Mouse (Mus musculus) limb, embryonic 10.5 days (tissue): ENCODE data around the gene Neurog1. TPM values are rescaled to one million over a fixed set of nuclear protein-coding genes. Genes with fewer than 3 reads are reported as not detected.
A peak's percentile ranks its signal among the peaks of the same experiment; 100 is the strongest.

Source experiments
- DNase-seq: peaks from one replicate; pipeline ENCODE4 v3.0.0-alpha.2; 2017; ENCODE audit warnings: low spot score
- H3K27ac ChIP-seq: fragments of 300-500 bp; sonication (generic); 2 replicates; pipeline ENCODE4 v1.5.1; 2016; ENCODE audit warnings: mild to moderate bottlenecking
- H3K27me3 ChIP-seq: fragments of 300-500 bp; sonication (generic); 2 replicates; pipeline ENCODE4 v1.6.1; 2016; ENCODE audit warnings: low read depth, mild to moderate bottlenecking; ENCODE audit not compliant: poor library complexity, severe bottlenecking
- H3K36me3 ChIP-seq: fragments of 300-500 bp; sonication (generic); 2 replicates; pipeline ENCODE4 v1.6.1; 2016; ENCODE audit warnings: mild to moderate bottlenecking, moderate library complexity
- H3K4me1 ChIP-seq: fragments of 300-500 bp; sonication (generic); 2 replicates; pipeline ENCODE4 v1.6.1; 2016
- H3K4me3 ChIP-seq: fragments of 300-500 bp; sonication (generic); 2 replicates; pipeline ENCODE4 v1.5.1; 2016; ENCODE audit warnings: mild to moderate bottlenecking, moderate library complexity
- H3K9me3 ChIP-seq: fragments of 300-500 bp; sonication (generic); replicated peaks from 2 replicates; pipeline ENCODE4 v1.6.1; 2016; ENCODE audit warnings: mild to moderate bottlenecking
- WGBS: fragments of 180-500 bp; shearing (Covaris S2); methylation state at CpG from one replicate; pipeline ENCODE4 v1.1.7; 2016; 5-methylcytosine and 5-hydroxymethylcytosine counted together
- polyA plus RNA-seq: library from polyadenylated mRNA; unstranded; fragments of >200 nt; fragmentation: Nextera tagmentation; extraction: Ambion mirVana; gene quantifications from 2 replicates; pipeline ENCODE4 v1.2.1, GENCODE M21; 2016

Gene Neurog1
- polyA plus RNA-seq, 1 experiment from 2014 or later = not detected

DNA sequence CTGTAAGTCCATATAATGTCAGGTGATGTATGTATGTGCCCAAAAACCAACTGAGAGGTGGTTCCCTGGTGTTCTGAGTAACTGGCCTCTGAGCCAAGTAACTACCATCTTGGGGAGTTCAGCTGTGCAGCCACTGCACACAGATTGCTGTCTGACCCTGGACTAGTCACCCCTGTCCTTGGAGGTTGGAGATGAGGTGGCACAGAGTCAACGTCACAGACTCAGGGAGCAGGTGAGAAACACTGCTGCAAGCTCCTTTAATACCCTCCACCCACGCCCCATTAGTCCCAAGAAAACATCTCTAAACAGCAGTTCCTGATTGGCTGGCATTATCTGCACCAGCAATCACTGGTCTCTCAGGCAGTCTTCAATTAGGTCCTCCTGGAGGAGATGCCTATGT lies 23.2 kb upstream of the Neurog1 start:
- H3K27me3 ChIP-seq = no peaks in the 10 kb centered on the region
- H3K4me1 ChIP-seq = no peaks in the 10 kb centered on the region
- no peaks in the 10 kb centered on the region for H3K36me3 ChIP-seq
- no peak overlapping the region for H3K4me3 ChIP-seq
- no peak for DNase-seq
- 0 out of 2 replicates have a peak, but pooled peaks cover 2% of the 10 kb centered on the region for H3K9me3 ChIP-seq
- WGBS = 64% methylated on average over 2 of the region's 2 CpGs
- no peak overlapping the region for H3K27ac ChIP-seq

GRCm38 (mm10) chr13:56270124-56270523 lies 18.2 kb upstream of the Neurog1 start:
- H3K4me1 ChIP-seq = no peaks in the 10 kb centered on the region
- H3K9me3 ChIP-seq = 0 out of 2 replicates have a peak, but pooled peaks cover 2% of the 10 kb centered on the region
- WGBS = 79% methylated on average over 13 of the region's 13 CpGs
- no peaks in the 10 kb centered on the region for H3K36me3 ChIP-seq
- DNase-seq = no peak
- peaks cover 17% of the 10 kb centered on the region; the same call in 1 of the 2 replicates for H3K27me3 ChIP-seq
- no peak overlapping the region for H3K27ac ChIP-seq
- H3K4me3 ChIP-seq = no peak overlapping the region

- Histone ChIP-seq H3K9me3 (0 out of 2 replicates have a peak, but pooled peaks cover 2% of the 10 kb centered on the region), H3K4me1 (no peaks in the 10 kb centered on the region), H3K4me3 (no peak overlapping the region), H3K27ac (no peak overlapping the region), H3K27me3 (peaks cover 42% of the 10 kb centered on the region), H3K36me3 (no peaks in the 10 kb centered on the region)
- no peak for DNase-seq
- WGBS = 82% methylated on average over 4 of the region's 4 CpGs
These were observed 15.4 kb upstream of the Neurog1 start for GRCm38 (mm10) chr13:56267396-56267795.

GRCm38 (mm10) chr13:56266435-56266834 lies 14.5 kb upstream of the Neurog1 start:
- Histone ChIP-seq H3K27me3 (peaks cover 52% of the 10 kb centered on the region), H3K4me3 (no peak overlapping the region), H3K27ac (no peak overlapping the region), H3K9me3 (0 out of 2 replicates have a peak, but pooled peaks cover under 1% of the 10 kb centered on the region), H3K4me1 (no peaks in the 10 kb centered on the region), H3K36me3 (no peaks in the 10 kb centered on the region)
- no peak for DNase-seq
- WGBS = 44% methylated on average over 8 of the region's 8 CpGs

DNA sequence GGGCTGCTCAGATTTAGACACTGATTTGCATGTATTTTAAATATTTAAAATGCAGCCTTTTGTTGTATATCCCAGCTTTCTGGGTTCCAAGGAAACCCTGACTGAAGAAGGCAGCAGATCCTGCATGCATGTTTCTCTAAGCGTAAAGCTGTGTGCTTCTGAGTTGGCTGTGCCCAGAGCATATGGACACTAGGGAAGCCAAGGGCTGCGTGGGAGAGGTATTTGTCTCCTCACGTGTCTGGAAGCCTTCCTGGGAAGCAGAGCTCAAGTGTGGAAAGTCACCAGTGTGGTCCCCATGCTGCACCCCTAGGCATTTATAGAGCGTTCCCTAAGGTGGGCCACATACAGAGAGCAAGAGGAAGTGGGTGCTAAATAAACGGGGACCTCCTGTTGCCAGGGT lies 13.7 kb upstream of the Neurog1 start:
- Histone ChIP-seq H3K36me3 (no peaks in the 10 kb centered on the region), H3K4me1 (no peaks in the 10 kb centered on the region; the same call in 1 of the 2 replicates), H3K9me3 (no peaks in the 10 kb centered on the region), H3K27me3 (peaks cover 60% of the 10 kb centered on the region), H3K27ac (no peak overlapping the region), H3K4me3 (no peak overlapping the region)
- no peak for DNase-seq
- WGBS = 66% methylated on average over 5 of the region's 5 CpGs

GRCm38 (mm10) chr13:56262269-56262668 lies 10.3 kb upstream of the Neurog1 start:
- H3K27ac ChIP-seq = no peak overlapping the region
- H3K4me1 ChIP-seq = peaks cover 19% of the 10 kb centered on the region
- no peaks in the 10 kb centered on the region for H3K36me3 ChIP-seq
- WGBS = 46% methylated on average over 4 of the region's 4 CpGs
- peaks cover 88% of the 10 kb centered on the region for H3K27me3 ChIP-seq
- H3K9me3 ChIP-seq = no peaks in the 10 kb centered on the region
- no peak for DNase-seq
- H3K4me3 ChIP-seq = no peak overlapping the region

- Histone ChIP-seq H3K27ac (no peak overlapping the region), H3K36me3 (no peaks in the 10 kb centered on the region), H3K9me3 (no peaks in the 10 kb centered on the region), H3K4me1 (peaks cover 19% of the 10 kb centered on the region), H3K4me3 (no peak overlapping the region), H3K27me3 (peaks cover 98% of the 10 kb centered on the region)
- 2% methylated on average over 17 of the region's 17 CpGs for WGBS
- DNase-seq = no peak
These were observed 8.4 kb upstream of the Neurog1 start for GRCm38 (mm10) chr13:56260344-56260780.

GRCm38 (mm10) chr13:56259926-56260250 lies 7.9 kb upstream of the Neurog1 start:
- no peak for DNase-seq
- Histone ChIP-seq H3K4me3 (no peak overlapping the region), H3K4me1 (peaks cover 19% of the 10 kb centered on the region), H3K27me3 (peaks cover 98% of the 10 kb centered on the region), H3K9me3 (no peaks in the 10 kb centered on the region), H3K27ac (no peak overlapping the region), H3K36me3 (no peaks in the 10 kb centered on the region)
- WGBS = 0% methylated on average over 5 of the region's 5 CpGs

GRCm38 (mm10) chr13:56259021-56259925 lies 7.3 kb upstream of the Neurog1 start:
- H3K27me3 ChIP-seq = peaks cover 100% of the 10 kb centered on the region
- no peaks in the 10 kb centered on the region for H3K36me3 ChIP-seq
- WGBS = under 1% methylated on average over 55 of the region's 55 CpGs
- H3K4me1 ChIP-seq = peaks cover 19% of the 10 kb centered on the region
- no peak overlapping the region; the same call in 1 of the 2 replicates for H3K27ac ChIP-seq
- H3K4me3 ChIP-seq = peak overlapping the region; percentile 42
- peak; percentile 48 for DNase-seq
- no peaks in the 10 kb centered on the region for H3K9me3 ChIP-seq

GRCm38 (mm10) chr13:56258196-56259020 lies 6.4 kb upstream of the Neurog1 start:
- Histone ChIP-seq H3K36me3 (no peaks in the 10 kb centered on the region), H3K27me3 (peaks cover 100% of the 10 kb centered on the region), H3K4me1 (peaks cover 19% of the 10 kb centered on the region), H3K27ac (no peak overlapping the region; the same call in 1 of the 2 replicates), H3K9me3 (no peaks in the 10 kb centered on the region), H3K4me3 (peak overlapping the region; percentile 42)
- under 1% methylated on average over 52 of the region's 52 CpGs for WGBS
- peak; percentile 61 for DNase-seq

DNA sequence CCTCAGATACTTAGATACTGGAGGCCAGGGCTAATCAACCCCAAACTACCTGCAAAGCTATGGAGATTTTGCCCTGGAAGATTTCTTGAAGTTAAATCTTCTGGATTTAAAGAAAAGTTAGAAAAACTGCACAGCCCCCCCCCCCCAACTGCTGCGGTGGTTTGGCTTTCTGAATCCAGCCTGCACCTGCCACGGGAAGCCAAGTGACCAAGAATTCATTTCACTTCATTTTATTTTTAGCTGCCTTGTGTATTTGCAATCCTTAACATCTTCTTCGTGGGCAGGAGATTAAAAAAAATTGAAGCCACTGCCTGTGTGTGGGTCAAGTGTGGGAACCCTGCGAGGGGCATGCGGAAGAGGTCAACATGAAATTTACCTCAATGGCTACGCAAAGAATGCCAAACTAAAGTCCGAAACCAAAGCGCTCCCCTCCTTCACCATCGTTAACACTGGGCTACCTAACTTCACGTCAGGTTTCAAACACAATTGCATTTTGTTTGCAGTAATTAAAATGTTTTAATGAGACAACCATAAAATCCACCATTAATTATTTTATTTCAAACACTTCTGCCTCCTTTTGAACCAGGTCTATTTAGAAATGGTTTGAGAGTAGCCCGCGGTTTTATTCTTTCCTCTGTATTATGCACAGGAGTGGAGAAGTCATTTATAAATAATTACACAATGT lies 5.6 kb upstream of the Neurog1 start:
- DNase-seq = no peak
- Histone ChIP-seq H3K27ac (no peak overlapping the region), H3K9me3 (no peaks in the 10 kb centered on the region), H3K36me3 (no peaks in the 10 kb centered on the region), H3K4me1 (peaks cover 21% of the 10 kb centered on the region), H3K4me3 (no peak overlapping the region), H3K27me3 (peaks cover 100% of the 10 kb centered on the region)
- WGBS = 6% methylated on average over 12 of the region's 12 CpGs

DNA sequence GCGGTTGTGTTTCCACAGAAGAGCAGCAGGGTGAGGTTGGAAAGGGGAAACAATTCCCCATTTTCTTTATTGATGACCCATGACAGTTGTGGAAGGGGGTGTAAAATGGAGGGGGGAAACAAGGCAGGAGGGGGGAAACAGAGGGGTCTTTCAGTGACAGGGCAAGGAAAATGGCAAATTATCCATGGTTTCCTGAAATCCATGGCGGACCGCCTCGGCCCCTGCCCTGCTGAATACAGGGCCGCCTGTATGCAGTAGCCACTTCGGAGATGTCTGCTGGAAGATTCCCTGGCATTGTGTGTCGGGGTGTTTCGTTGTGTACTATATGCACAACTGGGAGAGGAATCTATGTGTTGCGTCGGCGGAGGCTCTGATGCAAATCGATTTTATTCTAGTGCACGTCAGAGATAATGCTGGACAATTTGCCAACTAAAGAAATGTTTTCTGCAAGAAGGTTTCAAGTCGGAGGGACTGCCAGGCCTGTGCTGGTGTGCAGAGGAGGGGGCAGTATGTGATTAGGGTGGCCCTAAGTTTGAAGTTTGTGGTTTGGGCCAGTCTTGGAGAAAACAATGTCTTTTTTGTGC lies 4.8 kb upstream of the Neurog1 start:
- H3K4me3 ChIP-seq = no peak overlapping the region
- 7% methylated on average over 14 of the region's 14 CpGs for WGBS
- H3K27me3 ChIP-seq = peaks cover 100% of the 10 kb centered on the region
- H3K36me3 ChIP-seq = no peaks in the 10 kb centered on the region
- H3K9me3 ChIP-seq = no peaks in the 10 kb centered on the region
- H3K27ac ChIP-seq = no peak overlapping the region
- DNase-seq = no peak
- peaks cover 29% of the 10 kb centered on the region for H3K4me1 ChIP-seq
